Mouse (Mus musculus): ENCODE data around the gene Lrrfip1. TPM values are rescaled to one million over a fixed set of nuclear protein-coding genes. Genes with fewer than 3 reads are reported as not detected.

Gene Lrrfip1
- total RNA-seq, 1 experiment from 2014 or later = 49.4 TPM

GRCm38 (mm10) chr1:91151509-91151908 lies 153.0 kb downstream of the Lrrfip1 start:
- DNase-seq = no peak

GRCm38 (mm10) chr1:91166798-91167197 lies 168.3 kb downstream of the Lrrfip1 start:
- no peak for DNase-seq

- DNase-seq = no peak
These were observed 170.6 kb downstream of the Lrrfip1 start for GRCm38 (mm10) chr1:91169157-91169556.

DNA sequence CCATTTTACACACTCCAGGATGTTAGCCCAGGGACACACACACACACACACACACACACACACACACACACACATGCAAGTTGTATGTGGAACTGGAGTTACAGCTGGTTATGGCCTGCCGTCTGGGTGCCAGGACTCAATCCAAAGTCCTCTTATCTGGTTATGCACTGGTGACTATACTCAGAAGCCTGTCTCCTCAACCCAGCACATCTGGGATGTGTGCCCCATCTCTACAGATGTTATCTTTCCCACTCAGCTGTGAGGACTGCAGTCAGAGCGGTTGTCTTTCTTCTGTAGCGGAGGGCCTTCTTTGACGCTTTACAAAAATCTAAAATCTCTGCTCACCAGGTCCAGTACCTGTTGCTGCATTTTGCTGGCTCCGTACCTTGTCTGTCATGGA lies 176.3 kb downstream of the Lrrfip1 start:
- DNase-seq = no peak

- DNase-seq = no peak
These were observed 177.5 kb downstream of the Lrrfip1 start for GRCm38 (mm10) chr1:91176026-91176425.

- no peak for DNase-seq
These were observed 178.3 kb downstream of the Lrrfip1 start for GRCm38 (mm10) chr1:91176871-91177270.

Other genes with a start within 250 kb of the Lrrfip1 start
- gene Col6a3, start 154.8 kb upstream of the Lrrfip1 start, total RNA-seq (2021) = 70.2 and 82.4 TPM in 2 replicates
- gene Mlph, start 83.7 kb upstream of the Lrrfip1 start, total RNA-seq (2021) = 1.6 and 1.8 TPM in 2 replicates
- not detected in 2 replicates for gene Prlh, start 45.6 kb upstream of the Lrrfip1 start, total RNA-seq (2021)
- 0.64 and 2.7 TPM in 2 replicates for gene Rab17, start 29.1 kb upstream of the Lrrfip1 start, total RNA-seq (2021)
- gene Rbm44, start 146.4 kb downstream of the Lrrfip1 start, total RNA-seq (2021) = not detected in 2 replicates
- 8.0 and 9.5 TPM in 2 replicates for gene Ramp1, start 181.1 kb downstream of the Lrrfip1 start, total RNA-seq (2021)